In the genomic region with DNA sequence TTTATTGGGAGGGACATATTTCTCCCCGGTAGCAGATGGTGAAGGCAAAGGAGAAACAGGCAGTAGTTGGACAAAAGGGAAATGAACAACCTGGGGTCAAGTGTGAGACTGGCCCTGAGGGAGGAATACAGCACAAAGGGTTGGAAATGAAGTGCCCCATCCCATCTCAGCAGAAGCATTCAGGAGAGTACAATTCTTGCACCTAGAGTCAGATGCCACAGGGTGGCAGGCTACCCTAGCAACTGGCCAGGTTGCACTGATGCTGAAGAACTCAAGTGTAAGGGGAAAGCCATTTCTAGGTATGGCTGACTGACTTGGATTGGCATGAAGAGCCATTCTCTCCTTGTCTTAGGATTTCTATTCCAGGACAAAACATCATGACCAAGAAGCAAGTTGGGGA, we compare ENCODE assay signal across 9 mouse cellular contexts. TPM values are rescaled to one million over a fixed set of nuclear protein-coding genes. Genes with fewer than 3 reads are reported as not detected.
DNase-seq lines count a peak whose midpoint lies in the region; TF ChIP-seq lines count a peak whose summit lies in the region.
"Had no signal": no experiment of that assay in that cellular context is flagged by ENCODE, and none has a peak within 500 bp of the region (broad histone marks: within the 10 kb centered on the region; RNA-seq: fewer than 3 reads in every experiment).

No protein-coding gene starts in this region.

- 67% methylated on average over 1 of the region's 1 CpGs for WGBS in cerebellum, adult 2 months
- WGBS in limb, embryonic 10.5 days: 81% methylated on average over 1 of the region's 1 CpGs

- H3K4me1 ChIP-seq in cerebellum, adult 2 months (ENCODE audit: control insufficient read depth, insufficient read depth, low read length): no peaks in the 10 kb centered on the region
- no peaks in the 10 kb centered on the region for H3K4me1 ChIP-seq in cortical plate, adult 2 months (ENCODE audit: control insufficient read depth, insufficient read depth, low read length)
- no peaks in the 10 kb centered on the region for H3K4me1 ChIP-seq in limb, embryonic 10.5 days

- H3K4me3 ChIP-seq in cerebellum, adult 2 months (replicated peaks; ENCODE audit: insufficient read depth, low read depth, low read length): no peak overlapping the region
- no peak overlapping the region for H3K4me3 ChIP-seq in cortical plate, adult 2 months (ENCODE audit: insufficient read depth, low read length)
- H3K4me3 ChIP-seq in limb, embryonic 10.5 days: no peak overlapping the region

- H3K27ac ChIP-seq in cerebellum, adult 2 months (ENCODE audit: insufficient read depth, low read length): no peak overlapping the region
- no peak overlapping the region for H3K27ac ChIP-seq in cortical plate, adult 2 months (ENCODE audit: insufficient read depth, low read length)
- no peak overlapping the region for H3K27ac ChIP-seq in limb, embryonic 10.5 days

- peak; percentile 54 for TF ChIP-seq CTCF in cerebellum, adult 2 months (IDR thresholded peaks at IDR 0.05; ENCODE audit: borderline replicate concordance, insufficient read depth, low read depth, low read length)
- peak; percentile 74 for TF ChIP-seq CTCF in cortical plate, adult 2 months (IDR thresholded peaks at IDR 0.05; ENCODE audit: extremely low read depth, insufficient read depth, low read length)

- peak; percentile 1 to 18 for DNase-seq in cerebellum, adult 2 months
- no peak for DNase-seq in cerebellum, adult 11 months
- DNase-seq in left cerebral cortex, adult 18-20 months (ENCODE audit: low spot score in 2 of 2): peak; percentile 21 to 42
- DNase-seq in left cerebral cortex, adult 11 months (ENCODE audit: low spot score): no peak
- DNase-seq in limb, embryonic 10.5 days (ENCODE audit: low spot score): peak; percentile 37
- DNase-seq in Muller cell, postnatal 12 days (ENCODE audit: inconsistent ontology term): no peak
- DNase-seq in c-Kit-positive CD71-positive TER-119-positive erythroid progenitor cells, embryonic 14.5 days (ENCODE audit: low spot score): no peak

- no peak for TF ChIP-seq POLR2A in cerebellum, adult 2 months (IDR thresholded peaks at IDR 0.05; ENCODE audit: borderline replicate concordance, insufficient read depth, low read length)
- TF ChIP-seq POLR2A in cortical plate, adult 2 months (IDR thresholded peaks at IDR 0.05; ENCODE audit: extremely low read depth, insufficient read depth, low read length): no peak

- no peaks in the 10 kb centered on the region for H3K9me3 ChIP-seq in limb, embryonic 10.5 days (replicated peaks)

- H3K27me3 ChIP-seq in cerebellum, adult 2 months (ENCODE audit: control insufficient read depth, insufficient read depth, low read length): no peaks in the 10 kb centered on the region
- no peaks in the 10 kb centered on the region for H3K27me3 ChIP-seq in limb, embryonic 10.5 days (ENCODE audit: low read depth, poor library complexity, severe bottlenecking)

- H3K36me3 ChIP-seq in limb, embryonic 10.5 days: no peaks in the 10 kb centered on the region

RNA-seq across cellular contexts. Expression of a gene that starts 54.2 kb away (rescaled TPM):
- not detected in 2 replicates for polyA plus RNA-seq in cerebellum, adult 2 months (2012; rRNA removed)
- total RNA-seq in left cerebral cortex, adult 18-20 months (2021): under 1 TPM in 1 of 2 experiments, not detected in 1; 0.14 TPM
- polyA plus RNA-seq in cortical plate, adult 2 months (2012; rRNA removed): 0.06 TPM in 1 of 2 replicates, not detected in the other
- 0.09 and 0.10 TPM in 2 replicates for polyA plus RNA-seq in limb, embryonic 10.5 days (2016; fragmentation: Nextera tagmentation; extraction: Ambion mirVana)
- total RNA-seq: left cerebral cortex, postnatal 10 days had no signal

Comparison
In these comparisons a context has a peak if more than half of its experiments do, and no peak if none do; other contexts are left out.
1. DNase-seq: peak in cerebellum, adult 2 months (2 of 2), left cerebral cortex, adult 18-20 months (2 of 2) and limb, embryonic 10.5 days (single experiment); none in cerebellum, adult 11 months (single experiment), left cerebral cortex, adult 11 months (single experiment), Muller cell, postnatal 12 days (single experiment) and c-Kit-positive CD71-positive TER-119-positive erythroid progenitor cells, embryonic 14.5 days (single experiment).